Mouse (Mus musculus): ENCODE measurements at regions not wholly inside any gene's neighbourhood (a gene's known extent, or its start where the extent isn't known, plus 50 kb on each side); places are given as distances from the start of the nearest gene placed in this dataset.

GRCm38 (mm10) chr10:67717506-67717905 lies 168.8 kb upstream of the Ado start:
- Histone ChIP-seq H3K36me3 (ENCODE audit: control insufficient read depth, insufficient read depth, low read length) (no peaks in the 10 kb centered on the region), H3K4me3 (ENCODE audit: low read depth, low read length) (no peak overlapping the region), H3K4me1 (ENCODE audit: control insufficient read depth, insufficient read depth, insufficient read length, low read length) (no peaks in the 10 kb centered on the region), H3K27me3 (ENCODE audit: control insufficient read depth, insufficient read depth, low read length) (no peaks in the 10 kb centered on the region), H3K27ac (ENCODE audit: insufficient read depth, low read depth, low read length) (no peak overlapping the region)
- 82% methylated on average over 7 of the region's 7 CpGs for WGBS
- TF ChIP-seq CTCF (IDR thresholded peaks at IDR 0.05; ENCODE audit: extremely low read depth, insufficient read length, insufficient replicate concordance, low read depth, low read length) (no peak), POLR2A (IDR thresholded peaks at IDR 0.05; ENCODE audit: low read depth, low read length) (no peak)

DNA sequence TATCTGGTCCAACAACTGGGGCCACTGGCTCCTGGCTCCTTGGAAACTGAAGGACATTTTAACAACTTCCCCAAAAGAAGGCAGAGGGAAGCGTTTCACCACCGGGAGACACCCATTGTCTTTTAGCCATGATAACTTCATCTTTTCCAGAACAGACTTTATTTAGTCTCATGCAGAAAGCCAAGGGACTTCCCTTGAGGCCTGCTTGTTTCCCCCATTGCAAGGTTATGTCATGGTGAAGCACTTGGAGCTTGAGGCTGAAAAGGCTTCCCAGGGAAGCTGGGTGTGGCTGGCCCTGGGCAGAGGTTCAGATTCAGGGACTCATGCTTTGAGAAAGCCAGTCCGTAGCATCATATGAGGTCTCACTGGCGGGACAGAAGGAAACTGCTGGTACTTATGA lies 166.3 kb upstream of the Ado start:
- H3K36me3 ChIP-seq (ENCODE audit: control insufficient read depth, insufficient read depth, low read length) = no peaks in the 10 kb centered on the region
- H3K4me3 ChIP-seq (ENCODE audit: low read depth, low read length) = no peak overlapping the region
- no peak overlapping the region for H3K27ac ChIP-seq (ENCODE audit: insufficient read depth, low read depth, low read length)
- no peaks in the 10 kb centered on the region for H3K27me3 ChIP-seq (ENCODE audit: control insufficient read depth, insufficient read depth, low read length)
- H3K4me1 ChIP-seq (ENCODE audit: control insufficient read depth, insufficient read depth, insufficient read length, low read length) = no peaks in the 10 kb centered on the region
- 77% methylated on average over 4 of the region's 4 CpGs for WGBS
- TF ChIP-seq POLR2A (IDR thresholded peaks at IDR 0.05; ENCODE audit: low read depth, low read length) (no peak), CTCF (IDR thresholded peaks at IDR 0.05; ENCODE audit: extremely low read depth, insufficient read length, insufficient replicate concordance, low read depth, low read length) (no peak)

DNA sequence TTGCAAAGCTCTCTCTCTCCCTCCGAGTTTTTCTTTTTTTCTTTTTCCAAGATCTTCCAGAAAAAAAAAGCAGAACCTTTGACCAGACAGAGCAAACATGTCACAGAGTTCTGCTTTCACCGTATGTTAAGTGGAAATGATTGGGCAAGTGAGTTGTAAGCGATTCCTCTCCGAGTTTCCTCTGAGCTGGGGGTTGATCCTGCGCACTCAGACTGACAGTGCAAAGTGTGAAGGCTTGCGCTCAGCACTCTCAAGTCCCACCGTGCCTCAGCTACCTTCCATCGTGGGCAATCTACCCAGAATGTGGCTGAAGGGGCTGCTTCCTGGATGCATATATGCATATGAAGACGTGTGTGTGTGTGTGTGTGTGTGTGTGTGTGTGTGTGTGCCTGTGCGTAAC lies 164.3 kb upstream of the Ado start:
- H3K27me3 ChIP-seq (ENCODE audit: control insufficient read depth, insufficient read depth, low read length) = no peaks in the 10 kb centered on the region
- no peaks in the 10 kb centered on the region for H3K36me3 ChIP-seq (ENCODE audit: control insufficient read depth, insufficient read depth, low read length)
- H3K27ac ChIP-seq (ENCODE audit: insufficient read depth, low read depth, low read length) = 0 out of 2 replicates have a peak overlapping the region, but pooled peaks have one; percentile 31
- H3K4me3 ChIP-seq (ENCODE audit: low read depth, low read length) = no peak overlapping the region
- WGBS = 64% methylated on average over 10 of the region's 10 CpGs
- no peak for TF ChIP-seq POLR2A (IDR thresholded peaks at IDR 0.05; ENCODE audit: low read depth, low read length)
- no peak for TF ChIP-seq CTCF (IDR thresholded peaks at IDR 0.05; ENCODE audit: extremely low read depth, insufficient read length, insufficient replicate concordance, low read depth, low read length)
- H3K4me1 ChIP-seq (ENCODE audit: control insufficient read depth, insufficient read depth, insufficient read length, low read length) = no peaks in the 10 kb centered on the region

GRCm38 (mm10) chr10:67712665-67713064 lies 163.9 kb upstream of the Ado start:
- Histone ChIP-seq H3K36me3 (ENCODE audit: control insufficient read depth, insufficient read depth, low read length) (no peaks in the 10 kb centered on the region), H3K4me1 (ENCODE audit: control insufficient read depth, insufficient read depth, insufficient read length, low read length) (no peaks in the 10 kb centered on the region), H3K27ac (ENCODE audit: insufficient read depth, low read depth, low read length) (0 out of 2 replicates have a peak overlapping the region, but pooled peaks have one; percentile 31), H3K4me3 (ENCODE audit: low read depth, low read length) (no peak overlapping the region), H3K27me3 (ENCODE audit: control insufficient read depth, insufficient read depth, low read length) (no peaks in the 10 kb centered on the region)
- TF ChIP-seq POLR2A (IDR thresholded peaks at IDR 0.05; ENCODE audit: low read depth, low read length) (no peak), CTCF (IDR thresholded peaks at IDR 0.05; ENCODE audit: extremely low read depth, insufficient read length, insufficient replicate concordance, low read depth, low read length) (no peak)
- WGBS = 50% methylated on average over 6 of the region's 6 CpGs

- TF ChIP-seq CTCF (IDR thresholded peaks at IDR 0.05; ENCODE audit: extremely low read depth, insufficient read length, insufficient replicate concordance, low read depth, low read length) (no peak), POLR2A (IDR thresholded peaks at IDR 0.05; ENCODE audit: low read depth, low read length) (no peak)
- no peak overlapping the region for H3K4me3 ChIP-seq (ENCODE audit: low read depth, low read length)
- WGBS = 86% methylated on average over 3 of the region's 3 CpGs
These were observed 163.2 kb upstream of the Ado start for GRCm38 (mm10) chr10:67711961-67712360.

DNA sequence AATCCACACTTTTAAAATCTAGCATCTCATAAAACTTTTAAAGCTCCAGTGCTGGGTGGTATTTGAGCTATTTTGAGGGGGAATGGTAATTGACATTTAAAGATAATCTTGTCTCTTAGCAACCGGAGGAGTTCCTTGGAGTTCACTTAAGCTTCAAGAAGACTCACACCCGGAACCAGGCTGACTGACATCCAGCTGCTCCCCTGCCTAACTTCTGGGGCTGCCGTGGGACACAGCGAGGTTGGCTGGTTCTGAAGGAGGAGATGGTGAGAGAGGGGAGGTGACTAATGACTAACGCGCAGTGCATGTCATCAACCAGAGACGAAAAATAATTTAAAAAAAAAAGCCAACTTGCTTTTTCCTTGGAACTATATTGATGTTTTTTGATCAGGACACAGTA lies 157.7 kb upstream of the Ado start:
- H3K4me3 ChIP-seq (ENCODE audit: low read depth, low read length) = no peak overlapping the region
- no peaks in the 10 kb centered on the region for H3K36me3 ChIP-seq (ENCODE audit: control insufficient read depth, insufficient read depth, low read length)
- no peak overlapping the region for H3K27ac ChIP-seq (ENCODE audit: insufficient read depth, low read depth, low read length)
- no peak for TF ChIP-seq CTCF (IDR thresholded peaks at IDR 0.05; ENCODE audit: extremely low read depth, insufficient read length, insufficient replicate concordance, low read depth, low read length)
- no peaks in the 10 kb centered on the region for H3K27me3 ChIP-seq (ENCODE audit: control insufficient read depth, insufficient read depth, low read length)
- H3K4me1 ChIP-seq (ENCODE audit: control insufficient read depth, insufficient read depth, insufficient read length, low read length) = no peaks in the 10 kb centered on the region; the same call in 1 of the 2 replicates
- WGBS = 60% methylated on average over 7 of the region's 7 CpGs

More at GRCm38 (mm10) chr10:67711961-67712360, 163.2 kb upstream of the Ado start:
- Histone ChIP-seq H3K4me1 (ENCODE audit: control insufficient read depth, insufficient read depth, insufficient read length, low read length) (no peaks in the 10 kb centered on the region), H3K27ac (ENCODE audit: insufficient read depth, low read depth, low read length) (no peak overlapping the region), H3K36me3 (ENCODE audit: control insufficient read depth, insufficient read depth, low read length) (no peaks in the 10 kb centered on the region), H3K27me3 (ENCODE audit: control insufficient read depth, insufficient read depth, low read length) (no peaks in the 10 kb centered on the region)

DNA sequence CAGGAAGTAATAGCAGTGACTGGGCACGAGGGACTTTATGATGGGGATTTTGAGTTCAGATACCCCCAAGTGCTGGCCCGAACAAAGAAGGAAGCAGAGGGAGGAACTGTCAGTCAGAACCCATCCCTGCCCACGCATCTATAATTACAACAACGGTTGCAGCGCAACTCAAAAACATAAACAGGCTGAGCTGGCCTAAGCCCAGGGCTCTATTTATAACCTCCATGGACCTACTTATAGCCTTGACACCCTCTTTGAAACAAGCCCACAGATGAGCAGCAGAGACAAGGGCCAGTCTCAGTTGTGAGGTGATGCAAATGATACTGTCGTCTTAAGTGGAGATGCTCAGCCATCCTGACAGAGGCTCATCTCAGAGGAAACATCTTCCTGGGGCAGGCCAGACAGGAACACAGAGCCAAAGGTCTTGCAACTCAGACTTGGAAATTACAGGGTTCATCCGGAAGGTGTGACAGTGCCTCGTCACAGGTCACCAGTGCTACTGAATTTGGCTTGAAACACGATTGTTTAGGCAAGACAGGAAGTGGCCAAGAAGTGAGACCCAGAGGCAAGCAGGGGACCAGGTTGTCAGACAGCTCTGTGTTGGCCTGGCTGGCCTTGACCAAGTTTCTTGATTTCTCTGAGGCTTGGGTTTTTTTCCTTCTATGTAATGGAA lies 154.2 kb upstream of the Ado start:
- Histone ChIP-seq H3K4me3 (ENCODE audit: low read depth, low read length) (no peak overlapping the region), H3K27ac (ENCODE audit: insufficient read depth, low read depth, low read length) (no peak overlapping the region), H3K4me1 (ENCODE audit: control insufficient read depth, insufficient read depth, insufficient read length, low read length) (no peaks in the 10 kb centered on the region; the same call in 1 of the 2 replicates), H3K27me3 (ENCODE audit: control insufficient read depth, insufficient read depth, low read length) (no peaks in the 10 kb centered on the region), H3K36me3 (ENCODE audit: control insufficient read depth, insufficient read depth, low read length) (no peaks in the 10 kb centered on the region)
- TF ChIP-seq CTCF (IDR thresholded peaks at IDR 0.05; ENCODE audit: extremely low read depth, insufficient read length, insufficient replicate concordance, low read depth, low read length) (no peak), POLR2A (IDR thresholded peaks at IDR 0.05; ENCODE audit: low read depth, low read length) (no peak)
- 67% methylated on average over 9 of the region's 9 CpGs for WGBS

Measured in small intestine, adult 2 months (tissue).